Mouse (Mus musculus) lung, postnatal 0 days (tissue): ENCODE measurements around the gene Bnc1.

ENCODE experiments used
- CTCF ChIP-seq: IDR thresholded peaks from 2 replicates; pipeline ENCODE4 v1.5.1; 2016; ENCODE audit warnings: antibody characterized with exemption, mild to moderate bottlenecking
- EP300 ChIP-seq: IDR thresholded peaks from 2 replicates; pipeline ENCODE4 v1.6.1; 2016; ENCODE audit warnings: antibody characterized with exemption, mild to moderate bottlenecking, control low read depth

DNA sequence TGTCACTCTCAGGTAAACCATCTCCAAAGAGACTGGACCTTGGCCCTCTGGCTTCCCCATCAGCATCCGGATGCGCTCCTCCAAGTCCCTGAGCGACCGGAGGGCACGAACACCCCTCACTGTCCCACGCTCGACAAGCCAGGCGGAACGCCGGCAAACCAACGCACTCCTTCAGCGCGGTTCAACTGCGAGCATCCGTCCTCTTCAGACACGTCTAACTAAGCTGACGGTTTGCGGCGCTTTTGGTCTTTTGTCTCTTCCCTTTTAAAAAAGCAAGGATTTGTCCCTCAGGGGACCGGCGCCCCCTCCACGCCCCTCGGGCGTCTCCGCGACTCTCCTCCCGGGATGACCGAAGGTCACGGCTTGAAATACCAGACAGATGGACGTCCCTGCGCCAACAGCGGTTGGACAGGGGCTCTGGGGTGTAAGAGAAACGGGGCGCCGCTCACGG is 456 bp downstream of the Bnc1 start:
- TF ChIP-seq EP300 (no peak), CTCF (no peak)
